Mouse (Mus musculus) thymus, postnatal 10 days (tissue): Measurements from ENCODE around the gene Trmt44.
A peak's percentile ranks its signal among the peaks of the same experiment; 100 is the strongest.
"Not testable (repeated sequence)": the region's sequence is repeated elsewhere in the genome, so short reads cannot be mapped to it uniquely, and the experiment has no call there.

Experiments used
- DNase-seq, 2 experiments: peaks; one replicate each; pipeline ENCODE4 v3.0.0; 2021; ENCODE audit warnings: low spot score in 2 of 2

Gene Trmt44

GRCm38 (mm10) chr5:35591497-35591896 lies 16.6 kb upstream of the Trmt44 start:
- no peak for DNase-seq

GRCm38 (mm10) chr5:35584259-35584658 lies 9.4 kb upstream of the Trmt44 start:
- not testable (repeated sequence) for DNase-seq

- DNase-seq, result no peak
These were observed 8.4 kb upstream of the Trmt44 start for GRCm38 (mm10) chr5:35583221-35583783.

- peak; percentile 82 to 91 for DNase-seq
These were observed 7.8 kb upstream of the Trmt44 start, which contains the start of gene Acox3 for GRCm38 (mm10) chr5:35582445-35583220. TSS of gene Acox3 (plus strand) at chr5:35583040.

- DNase-seq, result no peak
These were observed 5.5 kb upstream of the Trmt44 start for GRCm38 (mm10) chr5:35580156-35580922.

- no peak for DNase-seq
These were observed 4.5 kb upstream of the Trmt44 start for GRCm38 (mm10) chr5:35579247-35579893.

GRCm38 (mm10) chr5:35578411-35578810 lies 3.5 kb upstream of the Trmt44 start:
- no peak for DNase-seq

- no peak for DNase-seq
These were observed 1.6 kb upstream of the Trmt44 start for GRCm38 (mm10) chr5:35576409-35577020.

GRCm38 (mm10) chr5:35571546-35571945 lies 3.3 kb downstream of the Trmt44 start:
- no peak for DNase-seq

GRCm38 (mm10) chr5:35566632-35567031 lies 8.2 kb downstream of the Trmt44 start:
- DNase-seq, result no peak

- no peak for DNase-seq
These were observed 9.7 kb downstream of the Trmt44 start for GRCm38 (mm10) chr5:35565217-35565616.

GRCm38 (mm10) chr5:35563449-35563848 lies 11.4 kb downstream of the Trmt44 start:
- peak; percentile 28 to 77 for DNase-seq

- no peak for DNase-seq
These were observed 12.3 kb downstream of the Trmt44 start for GRCm38 (mm10) chr5:35562616-35563015.

- DNase-seq, result no peak
These were observed 15.4 kb downstream of the Trmt44 start for GRCm38 (mm10) chr5:35559447-35559846.

- no peak for DNase-seq
These were observed 16.8 kb downstream of the Trmt44 start for GRCm38 (mm10) chr5:35557946-35558621.

GRCm38 (mm10) chr5:35556393-35556792 lies 18.5 kb downstream of the Trmt44 start:
- DNase-seq, result no peak

- no peak for DNase-seq
These were observed 21.9 kb downstream of the Trmt44 start for GRCm38 (mm10) chr5:35552838-35553539.

- no peak for DNase-seq
These were observed 22.7 kb downstream of the Trmt44 start for GRCm38 (mm10) chr5:35551855-35552837.

GRCm38 (mm10) chr5:35546127-35546526 lies 28.7 kb downstream of the Trmt44 start:
- DNase-seq, result no peak
